Mouse (Mus musculus): ENCODE measurements around the gene Ninj1. TPM values are rescaled to one million over a fixed set of nuclear protein-coding genes. Genes with fewer than 3 reads are reported as not detected.

Ninj1 gene
- polyA plus RNA-seq, 1 experiment from 2014 or later = 54.5 TPM

GRCm38 (mm10) chr13:49147007-49147857 lies 40.1 kb upstream of the Ninj1 start:
- peak overlapping the region; percentile 60 for H3K4me3 ChIP-seq (ENCODE audit: low read depth, low read length)
- peak overlapping the region; percentile 83 for H3K4me2 ChIP-seq (replicated peaks; ENCODE audit: low read depth, low read length)
- 0 out of 2 replicates have a peak, but pooled peaks cover 3% of the 10 kb centered on the region for H3K27me3 ChIP-seq (ENCODE audit: control insufficient read depth, insufficient read depth, low read length)
- no peaks in the 10 kb centered on the region for H3K9me3 ChIP-seq (ENCODE audit: control insufficient read depth, low read depth, low read length)
- no peaks in the 10 kb centered on the region for H3K36me3 ChIP-seq (ENCODE audit: control insufficient read depth, insufficient read depth, low read length)
- H3K9ac ChIP-seq (replicated peaks; ENCODE audit: low read depth, low read length) = peak overlapping the region; percentile 55
- WGBS = under 1% methylated on average over 76 of the region's 98 CpGs
- peaks cover 11% of the 10 kb centered on the region for H3K4me1 ChIP-seq (ENCODE audit: control insufficient read depth, insufficient read depth, low read length)
- peak; percentile 65 for ATAC-seq (ENCODE audit: insufficient number of reproducible peaks, insufficient read depth, low FRiP score, low read depth)
- no peak overlapping the region for H3K27ac ChIP-seq (ENCODE audit: low read length)

- H3K27me3 ChIP-seq (ENCODE audit: control insufficient read depth, insufficient read depth, low read length) = 0 out of 2 replicates have a peak, but pooled peaks cover 3% of the 10 kb centered on the region
- 2% methylated on average over 25 of the region's 43 CpGs for WGBS
- H3K9me3 ChIP-seq (ENCODE audit: control insufficient read depth, low read depth, low read length) = no peaks in the 10 kb centered on the region
- peaks cover 11% of the 10 kb centered on the region for H3K4me1 ChIP-seq (ENCODE audit: control insufficient read depth, insufficient read depth, low read length)
- H3K36me3 ChIP-seq (ENCODE audit: control insufficient read depth, insufficient read depth, low read length) = no peaks in the 10 kb centered on the region
- H3K4me3 ChIP-seq (ENCODE audit: low read depth, low read length) = peak within 1 kb of the TSS; percentile 60
- ATAC-seq (ENCODE audit: insufficient number of reproducible peaks, insufficient read depth, low FRiP score, low read depth) = peak; percentile 84
- peak within 1 kb of the TSS; percentile 55 for H3K9ac ChIP-seq (replicated peaks; ENCODE audit: low read depth, low read length)
- peak within 1 kb of the TSS; percentile 83 for H3K4me2 ChIP-seq (replicated peaks; ENCODE audit: low read depth, low read length)
- H3K27ac ChIP-seq (ENCODE audit: low read length) = no peak within 1 kb of the TSS
These were observed 39.4 kb upstream of the Ninj1 start, which contains the start of gene Wnk2 for GRCm38 (mm10) chr13:49147858-49148226. TSS of gene Wnk2 (minus strand) at chr13:49148014.

- peaks cover 11% of the 10 kb centered on the region for H3K4me1 ChIP-seq (ENCODE audit: control insufficient read depth, insufficient read depth, low read length)
- H3K4me2 ChIP-seq (replicated peaks; ENCODE audit: low read depth, low read length) = no peak overlapping the region
- H3K27ac ChIP-seq (ENCODE audit: low read length) = no peak overlapping the region
- H3K27me3 ChIP-seq (ENCODE audit: control insufficient read depth, insufficient read depth, low read length) = 0 out of 2 replicates have a peak, but pooled peaks cover 3% of the 10 kb centered on the region
- WGBS = 77% methylated on average over 4 of the region's 4 CpGs
- no peak overlapping the region for H3K4me3 ChIP-seq (ENCODE audit: low read depth, low read length)
- no peak for ATAC-seq (ENCODE audit: insufficient number of reproducible peaks, insufficient read depth, low FRiP score, low read depth)
- H3K9me3 ChIP-seq (ENCODE audit: control insufficient read depth, low read depth, low read length) = no peaks in the 10 kb centered on the region
- no peak overlapping the region for H3K9ac ChIP-seq (replicated peaks; ENCODE audit: low read depth, low read length)
- no peaks in the 10 kb centered on the region for H3K36me3 ChIP-seq (ENCODE audit: control insufficient read depth, insufficient read depth, low read length)
These were observed 38.6 kb upstream of the Ninj1 start for GRCm38 (mm10) chr13:49148687-49149086.

GRCm38 (mm10) chr13:49154028-49154427 lies 33.3 kb upstream of the Ninj1 start:
- no peak overlapping the region for H3K4me3 ChIP-seq (ENCODE audit: low read depth, low read length)
- H3K4me1 ChIP-seq (ENCODE audit: control insufficient read depth, insufficient read depth, low read length) = no peaks in the 10 kb centered on the region
- 0 out of 2 replicates have a peak, but pooled peaks cover 4% of the 10 kb centered on the region for H3K9me3 ChIP-seq (ENCODE audit: control insufficient read depth, low read depth, low read length)
- H3K9ac ChIP-seq (replicated peaks; ENCODE audit: low read depth, low read length) = no peak overlapping the region
- ATAC-seq (ENCODE audit: insufficient number of reproducible peaks, insufficient read depth, low FRiP score, low read depth) = no peak
- H3K27ac ChIP-seq (ENCODE audit: low read length) = no peak overlapping the region
- H3K4me2 ChIP-seq (replicated peaks; ENCODE audit: low read depth, low read length) = no peak overlapping the region
- 69% methylated on average over 10 of the region's 10 CpGs for WGBS
- no peaks in the 10 kb centered on the region for H3K27me3 ChIP-seq (ENCODE audit: control insufficient read depth, insufficient read depth, low read length)
- no peaks in the 10 kb centered on the region for H3K36me3 ChIP-seq (ENCODE audit: control insufficient read depth, insufficient read depth, low read length)

GRCm38 (mm10) chr13:49154621-49155020 lies 32.7 kb upstream of the Ninj1 start:
- H3K9me3 ChIP-seq (ENCODE audit: control insufficient read depth, low read depth, low read length) = 0 out of 2 replicates have a peak, but pooled peaks cover 4% of the 10 kb centered on the region
- H3K4me1 ChIP-seq (ENCODE audit: control insufficient read depth, insufficient read depth, low read length) = no peaks in the 10 kb centered on the region
- no peak for ATAC-seq (ENCODE audit: insufficient number of reproducible peaks, insufficient read depth, low FRiP score, low read depth)
- H3K27ac ChIP-seq (ENCODE audit: low read length) = no peak overlapping the region
- WGBS = 44% methylated on average over 7 of the region's 7 CpGs
- H3K27me3 ChIP-seq (ENCODE audit: control insufficient read depth, insufficient read depth, low read length) = no peaks in the 10 kb centered on the region
- no peak overlapping the region for H3K9ac ChIP-seq (replicated peaks; ENCODE audit: low read depth, low read length)
- no peaks in the 10 kb centered on the region for H3K36me3 ChIP-seq (ENCODE audit: control insufficient read depth, insufficient read depth, low read length)
- H3K4me2 ChIP-seq (replicated peaks; ENCODE audit: low read depth, low read length) = no peak overlapping the region
- H3K4me3 ChIP-seq (ENCODE audit: low read depth, low read length) = no peak overlapping the region

GRCm38 (mm10) chr13:49156645-49157044 lies 30.6 kb upstream of the Ninj1 start:
- Histone ChIP-seq H3K9ac (replicated peaks; ENCODE audit: low read depth, low read length) (no peak overlapping the region), H3K9me3 (ENCODE audit: control insufficient read depth, low read depth, low read length) (0 out of 2 replicates have a peak, but pooled peaks cover 4% of the 10 kb centered on the region), H3K4me2 (replicated peaks; ENCODE audit: low read depth, low read length) (no peak overlapping the region), H3K27ac (ENCODE audit: low read length) (no peak overlapping the region), H3K4me1 (ENCODE audit: control insufficient read depth, insufficient read depth, low read length) (no peaks in the 10 kb centered on the region), H3K36me3 (ENCODE audit: control insufficient read depth, insufficient read depth, low read length) (no peaks in the 10 kb centered on the region), H3K4me3 (ENCODE audit: low read depth, low read length) (no peak overlapping the region), H3K27me3 (ENCODE audit: control insufficient read depth, insufficient read depth, low read length) (no peaks in the 10 kb centered on the region)
- no peak for ATAC-seq (ENCODE audit: insufficient number of reproducible peaks, insufficient read depth, low FRiP score, low read depth)
- 77% methylated on average over 4 of the region's 4 CpGs for WGBS

GRCm38 (mm10) chr13:49158040-49158713 lies 29.1 kb upstream of the Ninj1 start:
- no peak for ATAC-seq (ENCODE audit: insufficient number of reproducible peaks, insufficient read depth, low FRiP score, low read depth)

GRCm38 (mm10) chr13:49161236-49161635 lies 26.0 kb upstream of the Ninj1 start:
- Histone ChIP-seq H3K27me3 (ENCODE audit: control insufficient read depth, insufficient read depth, low read length) (no peaks in the 10 kb centered on the region), H3K4me3 (ENCODE audit: low read depth, low read length) (no peak overlapping the region), H3K4me1 (ENCODE audit: control insufficient read depth, insufficient read depth, low read length) (no peaks in the 10 kb centered on the region), H3K9me3 (ENCODE audit: control insufficient read depth, low read depth, low read length) (0 out of 2 replicates have a peak, but pooled peaks cover 4% of the 10 kb centered on the region), H3K36me3 (ENCODE audit: control insufficient read depth, insufficient read depth, low read length) (no peaks in the 10 kb centered on the region), H3K4me2 (replicated peaks; ENCODE audit: low read depth, low read length) (no peak overlapping the region), H3K27ac (ENCODE audit: low read length) (no peak overlapping the region), H3K9ac (replicated peaks; ENCODE audit: low read depth, low read length) (no peak overlapping the region)
- 64% methylated on average over 2 of the region's 2 CpGs for WGBS
- ATAC-seq (ENCODE audit: insufficient number of reproducible peaks, insufficient read depth, low FRiP score, low read depth) = no peak

More at GRCm38 (mm10) chr13:49158040-49158713, 29.1 kb upstream of the Ninj1 start:
- Histone ChIP-seq H3K27me3 (ENCODE audit: control insufficient read depth, insufficient read depth, low read length) (no peaks in the 10 kb centered on the region), H3K4me2 (replicated peaks; ENCODE audit: low read depth, low read length) (no peak overlapping the region), H3K27ac (ENCODE audit: low read length) (no peak overlapping the region), H3K36me3 (ENCODE audit: control insufficient read depth, insufficient read depth, low read length) (no peaks in the 10 kb centered on the region), H3K4me1 (ENCODE audit: control insufficient read depth, insufficient read depth, low read length) (no peaks in the 10 kb centered on the region), H3K4me3 (ENCODE audit: low read depth, low read length) (no peak overlapping the region), H3K9ac (replicated peaks; ENCODE audit: low read depth, low read length) (no peak overlapping the region), H3K9me3 (ENCODE audit: control insufficient read depth, low read depth, low read length) (0 out of 2 replicates have a peak, but pooled peaks cover 4% of the 10 kb centered on the region)
- WGBS = 73% methylated on average over 10 of the region's 10 CpGs

Data from stomach, embryonic 14.5 days (tissue).